Mouse (Mus musculus): ENCODE data around the gene Cenpf. TPM values are rescaled to one million over a fixed set of nuclear protein-coding genes. Genes with fewer than 3 reads are reported as not detected.
A peak's percentile ranks its signal among the peaks of the same experiment; 100 is the strongest.

Cenpf gene
- polyA plus RNA-seq, 1 experiment from 2014 or later = 42.1 TPM

DNA sequence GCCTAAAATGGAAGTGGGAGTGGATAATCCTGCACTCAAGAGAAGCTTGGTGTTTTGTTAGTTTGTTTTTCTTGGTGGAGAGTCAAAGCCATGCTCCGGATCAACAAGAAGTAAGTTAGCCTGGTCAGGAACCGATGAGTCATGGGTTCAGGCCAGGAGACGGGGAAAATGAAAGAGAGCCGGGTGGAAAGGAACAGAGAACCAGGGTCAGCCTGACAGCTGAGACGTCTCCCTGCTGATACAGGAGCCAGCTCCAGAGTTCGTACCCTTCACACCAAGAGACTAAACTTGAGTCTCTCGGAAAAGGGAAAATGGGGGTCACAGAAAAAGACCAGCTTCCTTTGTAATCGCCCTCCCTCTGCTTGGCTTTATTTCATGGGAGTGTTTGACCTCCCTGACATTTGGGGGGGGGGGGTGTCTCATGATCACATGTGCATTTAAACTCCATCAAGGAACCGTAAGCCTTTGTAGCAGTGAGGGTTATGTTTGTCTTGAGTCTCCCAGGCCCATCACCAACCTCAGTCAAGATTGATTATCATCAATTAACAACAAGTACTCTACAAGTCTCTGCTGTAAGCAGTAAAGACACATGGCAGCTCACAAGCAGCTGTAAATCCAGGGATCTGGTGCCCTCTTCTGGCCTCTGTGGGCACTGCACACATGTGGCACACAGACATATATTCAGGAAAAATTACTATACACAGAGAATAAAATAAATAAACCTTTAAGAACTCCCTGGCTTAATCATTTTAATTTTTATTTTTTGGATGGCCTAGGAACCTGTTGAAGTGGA is 59.7 kb downstream of the Cenpf start:
- no peak overlapping the region for H3K27ac ChIP-seq

DNA sequence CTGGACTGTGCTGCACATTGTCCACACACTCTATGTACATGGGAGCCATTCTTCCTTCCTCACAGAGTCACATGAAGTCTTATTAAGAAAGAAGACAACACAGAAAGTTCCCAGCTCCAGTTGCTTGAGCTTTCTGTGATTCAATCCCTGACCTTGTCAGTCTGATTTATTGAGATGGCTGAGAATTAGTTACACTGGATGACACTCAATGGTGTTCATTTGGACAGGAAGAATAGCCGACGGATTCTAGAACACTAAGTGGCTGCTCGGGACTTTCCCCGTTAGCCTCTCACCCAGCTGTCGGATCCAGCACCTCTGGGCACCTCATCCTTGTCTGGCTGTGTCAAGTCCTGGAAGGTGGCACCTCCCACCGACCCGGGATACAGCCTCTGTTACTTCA is 63.1 kb downstream of the Cenpf start:
- no peaks in the 10 kb centered on the region for H3K36me3 ChIP-seq (ENCODE audit: insufficient read depth, low read length)
- no peak overlapping the region for H3K4me3 ChIP-seq (replicated peaks; ENCODE audit: low read depth, low read length)
- no peaks in the 10 kb centered on the region for H3K9me3 ChIP-seq (replicated peaks; ENCODE audit: low read length)
- H3K9ac ChIP-seq (ENCODE audit: low read depth, low read length) = no peak overlapping the region
- H3K27me3 ChIP-seq (ENCODE audit: insufficient read depth, low read length) = no peaks in the 10 kb centered on the region
- 43% methylated on average over 7 of the region's 7 CpGs for WGBS
- TF ChIP-seq CTCF (IDR thresholded peaks at IDR 0.05; ENCODE audit: low read depth) = no peak
- ATAC-seq (replicated peaks; ENCODE audit: low FRiP score, low read depth) (0 out of 2 replicates have a peak, but pooled peaks have one; percentile 29), DNase-seq (ENCODE audit: low spot score) (peak; percentile 38)
- no peaks in the 10 kb centered on the region for H3K4me1 ChIP-seq (replicated peaks; ENCODE audit: insufficient read depth, low read length)
- H3K27ac ChIP-seq = no peak overlapping the region
- H3K4me2 ChIP-seq (ENCODE audit: low read length) = no peak overlapping the region

More for the DNA sequence above, 59.7 kb downstream of the Cenpf start:
- TF ChIP-seq CTCF (IDR thresholded peaks at IDR 0.05; ENCODE audit: low read depth) = peak; percentile 94
- ATAC-seq (replicated peaks; ENCODE audit: low FRiP score, low read depth) = peak; percentile 75
- Histone ChIP-seq H3K27me3 (ENCODE audit: insufficient read depth, low read length) (no peaks in the 10 kb centered on the region), H3K9ac (ENCODE audit: low read depth, low read length) (no peak overlapping the region), H3K9me3 (replicated peaks; ENCODE audit: low read length) (no peaks in the 10 kb centered on the region), H3K4me1 (replicated peaks; ENCODE audit: insufficient read depth, low read length) (no peaks in the 10 kb centered on the region), H3K4me3 (replicated peaks; ENCODE audit: low read depth, low read length) (no peak overlapping the region), H3K36me3 (ENCODE audit: insufficient read depth, low read length) (no peaks in the 10 kb centered on the region), H3K4me2 (ENCODE audit: low read length) (no peak overlapping the region)
- DNase-seq (ENCODE audit: low spot score) = peak; percentile 90
- 23% methylated on average over 9 of the region's 9 CpGs for WGBS

DNA sequence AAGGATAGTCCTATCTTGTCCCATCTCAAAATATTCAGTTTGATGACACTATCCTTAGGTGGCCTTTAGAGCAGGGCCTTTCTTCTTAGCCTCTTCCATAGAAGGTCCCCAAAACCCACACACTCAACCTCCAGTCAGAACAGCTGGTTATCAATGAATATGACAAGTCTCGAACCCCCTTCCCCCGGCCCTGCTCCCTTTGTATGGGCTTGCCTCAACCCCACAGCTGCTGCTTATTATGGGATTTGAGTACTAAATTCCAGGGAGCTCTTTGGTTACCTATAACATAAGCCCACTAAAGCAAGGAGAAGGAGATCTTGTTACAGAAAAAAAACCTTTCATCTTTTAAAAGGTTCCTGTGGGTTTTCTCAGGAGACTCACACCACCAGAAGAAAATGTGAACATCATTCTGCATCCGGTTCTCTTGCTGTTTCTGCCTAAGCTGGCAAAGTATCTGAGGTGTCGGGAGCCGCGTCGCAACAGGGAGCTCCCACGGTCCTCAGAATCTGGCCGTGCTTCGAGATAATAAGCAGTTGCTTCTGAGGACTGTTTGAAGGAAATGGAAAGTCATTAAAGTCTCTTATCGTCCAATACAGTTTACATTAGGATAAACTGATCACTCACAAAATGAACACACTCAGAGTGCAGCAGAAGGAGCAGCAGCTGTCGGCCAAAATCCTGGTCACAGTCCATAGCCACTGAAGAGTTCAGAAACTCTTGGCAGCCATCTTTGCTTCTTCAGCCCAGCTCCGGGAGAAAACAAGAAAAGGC is 68.7 kb downstream of the Cenpf start:
- Histone ChIP-seq H3K9me3 (replicated peaks; ENCODE audit: low read length) (no peaks in the 10 kb centered on the region), H3K36me3 (ENCODE audit: insufficient read depth, low read length) (no peaks in the 10 kb centered on the region), H3K4me2 (ENCODE audit: low read length) (no peak overlapping the region), H3K4me1 (replicated peaks; ENCODE audit: insufficient read depth, low read length) (no peaks in the 10 kb centered on the region), H3K27me3 (ENCODE audit: insufficient read depth, low read length) (no peaks in the 10 kb centered on the region), H3K9ac (ENCODE audit: low read depth, low read length) (no peak overlapping the region), H3K4me3 (replicated peaks; ENCODE audit: low read depth, low read length) (no peak overlapping the region), H3K27ac (0 out of 2 replicates have a peak overlapping the region, but pooled peaks have one; percentile 25)
- peak; percentile 51 for DNase-seq (ENCODE audit: low spot score)
- 34% methylated on average over 13 of the region's 13 CpGs for WGBS
- no peak for ATAC-seq (replicated peaks; ENCODE audit: low FRiP score, low read depth)
- no peak for TF ChIP-seq CTCF (IDR thresholded peaks at IDR 0.05; ENCODE audit: low read depth)

DNA sequence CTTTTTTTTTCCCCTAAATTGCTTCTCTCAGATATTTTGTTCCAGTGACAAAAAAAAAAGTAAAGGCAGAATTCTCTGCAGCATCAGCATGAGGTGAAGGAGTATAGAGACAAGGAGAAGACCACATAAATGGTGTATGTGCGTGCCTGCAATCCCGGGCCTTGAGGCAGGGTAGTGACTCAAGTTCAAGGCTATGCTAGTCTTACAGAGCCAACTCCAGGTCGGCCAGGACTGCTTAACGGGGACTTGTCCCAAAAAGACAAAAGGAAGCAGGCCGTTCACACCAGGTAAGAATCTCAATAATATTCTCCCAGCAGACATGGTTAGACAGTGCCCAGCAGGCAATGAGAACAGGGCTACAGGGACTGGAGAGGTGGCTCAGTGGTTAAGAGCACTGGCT is 70.5 kb downstream of the Cenpf start:
- Histone ChIP-seq H3K27me3 (ENCODE audit: insufficient read depth, low read length) (no peaks in the 10 kb centered on the region), H3K9ac (ENCODE audit: low read depth, low read length) (no peak overlapping the region), H3K4me3 (replicated peaks; ENCODE audit: low read depth, low read length) (no peak overlapping the region), H3K4me2 (ENCODE audit: low read length) (no peak overlapping the region), H3K36me3 (ENCODE audit: insufficient read depth, low read length) (no peaks in the 10 kb centered on the region), H3K27ac (no peak overlapping the region), H3K9me3 (replicated peaks; ENCODE audit: low read length) (no peaks in the 10 kb centered on the region), H3K4me1 (replicated peaks; ENCODE audit: insufficient read depth, low read length) (peaks cover 8% of the 10 kb centered on the region)
- whole genome bisulfite sequencing = 90% methylated on average over 5 of the region's 5 CpGs
- DNase-seq (ENCODE audit: low spot score) (no peak), ATAC-seq (replicated peaks; ENCODE audit: low FRiP score, low read depth) (no peak)
- no peak for TF ChIP-seq CTCF (IDR thresholded peaks at IDR 0.05; ENCODE audit: low read depth)

DNA sequence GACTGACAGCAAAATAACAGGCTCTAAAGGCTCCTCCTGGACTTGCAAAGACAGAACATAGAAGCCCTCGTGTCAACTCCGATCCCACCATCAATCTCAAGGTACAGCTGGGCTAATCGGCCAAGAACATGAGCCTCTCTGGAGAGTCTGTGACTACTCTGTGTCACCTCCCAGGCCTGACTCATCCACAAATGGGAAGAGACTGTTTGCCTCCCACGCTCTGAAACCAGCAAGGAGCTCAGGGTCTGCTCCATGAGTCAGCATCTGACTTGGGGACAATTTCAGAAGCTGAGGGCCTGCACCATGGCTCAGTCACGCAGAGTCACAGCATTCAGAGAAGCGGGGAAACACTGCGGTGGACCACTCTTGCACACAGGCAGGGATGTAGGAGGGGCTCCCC is 72.6 kb downstream of the Cenpf start:
- Histone ChIP-seq H3K4me1 (replicated peaks; ENCODE audit: insufficient read depth, low read length) (peaks cover 14% of the 10 kb centered on the region), H3K36me3 (ENCODE audit: insufficient read depth, low read length) (no peaks in the 10 kb centered on the region), H3K4me2 (ENCODE audit: low read length) (no peak overlapping the region), H3K27me3 (ENCODE audit: insufficient read depth, low read length) (no peaks in the 10 kb centered on the region), H3K9me3 (replicated peaks; ENCODE audit: low read length) (no peaks in the 10 kb centered on the region), H3K9ac (ENCODE audit: low read depth, low read length) (no peak overlapping the region), H3K27ac (no peak overlapping the region), H3K4me3 (replicated peaks; ENCODE audit: low read depth, low read length) (no peak overlapping the region)
- ATAC-seq (replicated peaks; ENCODE audit: low FRiP score, low read depth) (no peak), DNase-seq (ENCODE audit: low spot score) (no peak)
- no peak for TF ChIP-seq CTCF (IDR thresholded peaks at IDR 0.05; ENCODE audit: low read depth)
- WGBS = 67% methylated on average over 7 of the region's 7 CpGs

DNA sequence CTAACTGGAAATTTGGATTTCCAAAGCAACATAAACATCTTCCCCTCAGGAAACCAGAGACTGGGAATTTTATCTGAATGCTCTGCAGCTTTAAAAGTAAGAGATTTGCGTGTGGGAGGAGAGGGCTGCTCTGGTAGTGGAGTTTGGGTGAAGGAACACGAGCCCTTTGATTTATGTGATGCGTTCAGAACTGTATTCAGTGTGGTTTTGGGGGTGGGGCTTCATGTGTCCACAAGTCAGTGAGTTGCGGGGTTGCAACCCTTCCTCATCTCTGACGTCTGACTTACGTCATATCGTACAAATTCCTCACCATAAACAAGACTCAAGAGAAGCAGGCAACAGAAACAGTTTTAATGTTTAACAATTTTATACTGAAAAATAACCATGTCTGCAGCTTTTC is 74.8 kb downstream of the Cenpf start:
- DNase-seq (ENCODE audit: low spot score) (peak; percentile 79), ATAC-seq (replicated peaks; ENCODE audit: low FRiP score, low read depth) (no peak)
- Histone ChIP-seq H3K27me3 (ENCODE audit: insufficient read depth, low read length) (no peaks in the 10 kb centered on the region), H3K27ac (no peak overlapping the region), H3K9ac (ENCODE audit: low read depth, low read length) (no peak overlapping the region), H3K36me3 (ENCODE audit: insufficient read depth, low read length) (no peaks in the 10 kb centered on the region), H3K4me2 (ENCODE audit: low read length) (no peak overlapping the region), H3K9me3 (replicated peaks; ENCODE audit: low read length) (no peaks in the 10 kb centered on the region), H3K4me1 (replicated peaks; ENCODE audit: insufficient read depth, low read length) (peaks cover 18% of the 10 kb centered on the region), H3K4me3 (replicated peaks; ENCODE audit: low read depth, low read length) (no peak overlapping the region)
- 21% methylated on average over 7 of the region's 7 CpGs for WGBS
- TF ChIP-seq CTCF (IDR thresholded peaks at IDR 0.05; ENCODE audit: low read depth) = no peak
